Mouse (Mus musculus): ENCODE data around the gene Olfr1357.

Olfr1357 gene

DNA sequence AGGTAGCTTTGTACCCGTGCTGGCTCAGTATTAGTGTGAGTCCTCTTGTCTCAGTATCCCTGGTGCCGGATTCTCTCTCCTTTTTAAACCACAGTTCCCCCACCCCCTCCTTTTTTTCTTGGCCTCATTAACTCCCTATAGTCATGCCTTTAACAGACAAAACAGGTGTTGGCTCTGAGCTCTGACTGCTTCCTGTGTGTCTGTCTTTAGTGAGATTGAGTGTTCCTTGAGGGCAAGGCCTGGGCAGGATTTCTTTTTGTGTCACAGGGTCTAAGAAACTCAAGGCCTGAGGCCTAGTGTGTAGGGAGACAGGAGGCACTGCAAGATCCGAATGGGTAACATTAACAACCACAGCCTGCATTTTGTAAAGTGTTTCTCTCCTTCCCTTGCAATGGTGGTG lies 39.7 kb downstream of the Olfr1357 start:
- DNase-seq: no peak

DNA sequence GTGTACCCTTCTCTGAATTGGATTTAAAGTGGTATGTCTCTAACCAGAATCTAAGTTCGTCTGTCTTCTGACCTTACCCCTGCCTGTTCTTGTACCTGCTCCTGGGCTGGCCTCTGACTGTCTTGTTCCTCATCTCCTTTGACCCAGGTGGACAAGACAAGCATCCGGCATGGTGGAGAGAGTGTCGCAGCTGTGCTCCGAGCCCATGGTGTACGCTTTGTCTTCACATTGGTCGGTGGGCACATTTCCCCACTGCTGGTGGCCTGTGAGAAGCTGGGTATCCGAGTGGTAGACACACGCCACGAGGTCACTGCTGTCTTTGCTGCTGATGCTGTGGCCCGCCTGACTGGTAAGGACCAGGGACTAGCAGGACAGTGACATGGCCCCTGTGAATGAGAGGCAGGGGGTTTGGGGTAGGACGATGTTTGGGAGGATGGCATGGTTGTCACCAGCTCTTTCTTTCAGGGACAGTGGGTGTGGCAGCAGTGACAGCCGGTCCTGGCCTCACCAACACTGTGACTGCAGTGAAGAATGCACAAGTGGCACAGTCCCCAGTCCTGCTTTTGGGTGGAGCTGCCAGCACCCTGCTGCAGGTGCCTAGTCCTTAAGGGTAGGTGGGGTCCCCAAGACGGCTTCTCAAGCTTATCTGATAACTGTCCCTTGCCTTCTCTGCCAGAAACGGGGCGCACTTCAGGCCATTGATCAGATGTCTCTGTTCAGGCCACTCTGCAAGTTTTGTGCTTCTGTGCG lies 41.3 kb downstream of the Olfr1357 start:
- DNase-seq: no peak

DNA sequence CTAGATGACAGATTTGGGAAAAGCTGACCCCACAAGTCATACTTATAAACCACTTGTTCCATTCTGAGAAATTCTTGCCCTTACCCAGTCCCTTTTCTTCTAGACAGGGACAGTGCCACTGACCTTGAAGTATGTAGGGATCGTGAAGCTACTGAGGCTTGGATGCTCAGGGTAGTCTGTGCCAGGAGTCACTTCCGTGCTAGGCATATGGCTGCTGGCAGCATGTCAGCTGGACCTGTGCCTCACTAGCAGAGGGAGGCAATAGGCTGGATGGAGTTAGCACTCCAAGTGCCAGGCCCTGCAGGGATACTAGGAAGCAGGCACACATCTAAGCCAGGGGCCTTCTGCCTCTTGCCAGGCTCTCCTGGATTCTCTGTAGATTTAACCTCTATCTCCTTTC lies 42.2 kb downstream of the Olfr1357 start:
- DNase-seq: no peak

DNA sequence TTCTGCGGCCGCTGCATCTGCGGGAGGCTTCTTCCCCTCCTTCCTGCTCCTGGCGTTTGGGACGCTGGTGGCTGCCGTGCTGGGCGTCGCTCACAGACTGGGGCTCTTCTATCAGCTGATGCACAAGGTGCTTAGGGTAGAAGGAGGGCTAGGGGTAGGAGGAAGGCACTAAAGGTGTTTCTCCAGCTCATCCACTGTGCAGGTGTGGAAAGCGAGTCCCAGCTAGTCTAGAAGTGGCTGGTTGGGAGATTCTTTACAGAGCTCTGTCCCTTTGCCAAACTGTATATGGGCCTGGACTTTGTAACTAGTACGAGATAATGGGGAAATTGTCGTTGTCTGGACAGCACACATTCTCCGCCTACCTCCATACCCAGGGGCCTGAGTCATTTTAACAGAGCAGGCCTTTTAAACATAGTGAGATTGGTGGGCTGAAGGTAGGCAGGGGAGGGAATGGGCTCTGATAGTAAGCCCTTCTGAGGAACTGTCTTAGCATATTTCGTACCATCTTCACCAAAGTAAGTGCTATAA lies 42.7 kb downstream of the Olfr1357 start:
- DNase-seq: no peak

DNA sequence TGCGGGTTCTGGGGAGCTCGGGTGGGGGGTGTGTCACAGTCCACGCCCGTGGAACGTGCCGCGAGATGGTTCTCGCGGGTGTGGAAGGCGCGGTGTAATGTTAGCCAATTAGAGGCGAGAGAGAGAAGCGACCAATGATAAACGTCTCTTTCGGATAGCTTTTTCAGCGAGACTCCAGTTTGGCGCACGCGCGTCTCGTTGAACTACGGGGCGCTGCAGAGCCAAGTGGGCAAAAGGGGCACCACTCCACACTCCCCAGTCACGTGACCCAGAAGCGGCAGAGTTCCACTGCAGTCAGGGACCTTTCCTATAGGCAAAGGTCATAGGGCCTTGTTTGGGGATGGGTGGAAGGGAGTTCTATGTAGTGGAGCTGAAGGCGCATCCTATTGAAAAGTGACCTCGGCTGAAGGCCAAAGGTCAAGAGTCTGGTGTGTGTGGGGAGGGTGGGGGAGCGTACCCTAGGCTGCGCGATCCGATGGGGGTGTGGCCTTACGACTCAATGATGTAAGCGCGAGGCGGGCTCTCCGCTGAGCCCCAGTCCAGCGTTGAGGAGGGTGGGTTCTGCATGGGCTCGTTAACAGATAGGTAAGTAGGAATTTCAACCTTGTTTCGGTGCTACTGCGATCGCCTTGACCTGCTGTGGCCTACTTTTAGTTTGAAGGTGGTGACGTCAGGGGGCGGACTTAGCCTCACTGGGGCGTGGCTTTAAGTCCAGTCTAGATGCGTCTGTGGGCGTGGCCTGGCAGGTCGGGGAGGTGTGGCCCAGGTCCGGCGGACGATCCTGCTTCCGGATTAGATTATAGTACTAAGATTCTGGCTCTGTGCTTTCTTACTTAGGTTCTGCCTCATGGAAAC lies 43.4 kb downstream of the Olfr1357 start, which contains the start of gene Ilvbl:
Ilvbl (plus strand) TSS at position 97 of the 855 bp plus-strand sequence.
- DNase-seq: peak; percentile 96

DNA sequence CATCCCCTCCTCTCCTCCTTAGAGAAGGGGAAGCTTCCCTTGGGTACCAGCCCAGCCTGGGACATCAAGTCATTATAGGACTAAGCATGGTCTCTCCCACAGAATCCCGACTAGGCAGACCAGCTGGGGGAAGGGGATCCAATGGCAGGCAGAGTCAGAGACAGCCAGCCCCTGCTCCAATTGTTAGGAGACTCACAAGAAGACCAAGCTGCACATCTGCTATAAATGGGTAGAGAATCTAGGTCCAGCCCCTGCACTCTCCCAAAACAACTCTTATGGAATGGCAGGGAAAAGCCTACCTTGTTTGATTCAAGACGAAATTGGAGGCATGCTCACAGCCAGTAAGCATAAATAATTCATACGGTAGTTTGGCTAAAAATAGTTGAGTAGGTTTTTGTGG lies 44.6 kb downstream of the Olfr1357 start:
- no peak for DNase-seq

DNA sequence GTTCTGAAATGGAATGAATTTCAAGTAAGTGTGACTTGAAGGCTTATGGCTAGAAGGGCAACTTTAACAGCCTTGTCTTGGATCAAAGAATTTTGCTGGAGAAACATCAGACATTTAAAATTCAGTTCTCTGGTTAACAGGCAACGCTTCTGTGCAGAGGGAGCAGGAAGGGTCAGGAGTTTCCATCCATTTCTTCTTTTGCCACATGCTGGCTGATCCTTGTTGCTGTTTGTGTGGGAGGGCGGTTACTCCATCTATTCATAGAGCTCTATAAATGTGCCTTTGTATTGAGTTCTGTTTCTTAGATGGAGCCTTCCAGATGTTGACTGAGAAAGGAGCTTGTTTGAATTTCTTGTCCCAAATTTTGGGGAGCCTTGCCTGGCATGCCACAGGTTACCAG lies 47.0 kb downstream of the Olfr1357 start:
- DNase-seq: no peak

DNA sequence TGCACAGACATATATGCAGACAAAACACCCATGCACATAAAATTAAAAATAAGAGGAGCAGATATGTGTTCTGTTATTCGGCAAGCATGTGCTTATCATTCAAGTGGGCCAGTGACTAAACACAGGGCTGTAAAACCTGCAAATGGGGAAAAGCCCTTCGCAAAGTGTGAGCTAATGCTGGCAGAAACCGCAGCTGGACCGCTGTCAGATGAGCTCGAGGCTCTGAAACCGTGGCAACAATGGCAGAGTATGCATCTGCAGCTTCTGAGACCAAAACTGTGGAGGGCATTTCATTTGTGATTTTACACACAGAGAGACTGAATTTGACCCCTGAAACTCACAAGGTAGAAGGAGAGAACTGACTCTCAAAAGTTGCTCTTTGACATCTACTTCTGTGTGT lies 47.5 kb downstream of the Olfr1357 start:
- DNase-seq: no peak

DNA sequence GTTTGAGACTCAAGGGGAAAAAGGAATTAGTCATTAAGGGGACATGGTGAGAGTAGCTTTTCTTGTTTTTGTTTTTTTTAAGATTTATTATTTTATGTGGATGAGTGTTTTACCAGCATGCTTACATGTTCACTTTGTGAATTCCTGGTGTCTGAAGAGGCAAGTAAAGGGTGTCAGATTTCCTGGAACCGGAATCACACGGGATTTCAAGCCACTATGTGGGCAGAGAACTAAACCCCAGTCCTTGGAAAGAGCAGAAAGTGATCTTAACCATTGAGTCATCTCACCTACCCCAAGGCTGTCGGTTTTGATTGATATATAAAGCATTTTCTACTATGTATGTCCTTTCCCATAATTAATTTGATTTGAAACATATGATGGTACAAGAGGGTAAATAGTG lies 48.2 kb downstream of the Olfr1357 start:
- no peak for DNase-seq

DNA sequence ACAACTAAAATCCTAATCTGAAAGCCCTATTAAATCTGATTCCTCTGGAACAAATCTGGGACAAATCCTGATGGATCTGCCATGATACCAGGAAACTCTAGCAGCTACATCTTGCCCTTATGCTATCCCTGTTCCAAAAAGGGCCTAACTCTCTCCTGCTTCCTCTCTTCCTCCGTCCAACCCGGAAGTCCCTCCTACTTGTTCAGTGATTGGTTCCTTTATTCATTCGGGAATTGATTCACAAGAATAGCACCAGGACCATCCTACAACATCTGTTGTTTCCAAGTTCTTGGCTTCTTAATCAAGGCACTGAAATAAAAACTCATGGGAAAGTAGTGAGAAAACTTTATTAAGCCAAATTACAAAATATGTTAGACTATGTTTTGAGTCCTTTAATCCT lies 48.7 kb downstream of the Olfr1357 start:
- DNase-seq: no peak

DNA sequence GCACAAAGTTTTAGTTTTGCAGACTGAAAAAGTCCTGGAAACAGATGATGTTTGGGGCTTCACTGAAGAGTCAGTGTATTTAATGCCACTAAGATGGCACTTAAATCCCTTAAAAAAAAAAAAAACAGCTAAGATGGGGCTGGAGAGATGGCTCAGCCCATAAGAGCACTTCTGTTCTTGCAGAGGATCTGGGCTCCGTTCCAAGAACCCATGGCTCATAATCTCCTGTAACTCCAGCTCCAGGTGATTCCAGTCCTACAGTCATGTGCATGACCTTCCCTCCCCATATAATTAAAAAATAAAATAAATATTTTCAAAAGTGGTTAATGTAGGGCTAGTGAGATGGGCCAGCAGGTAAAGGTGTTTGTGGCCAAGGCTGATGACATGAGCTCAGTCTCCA lies 52.8 kb downstream of the Olfr1357 start:
- no peak for DNase-seq

All from liver (tissue).